Comparison of ENCODE assay signal across 8 mouse cellular contexts in genomic region chr9:44965126-44965832, GRCm38 (mm10). TPM values are rescaled to one million over a fixed set of nuclear protein-coding genes. Genes with fewer than 3 reads are reported as not detected.
DNase-seq lines count a peak whose midpoint lies in the region; ATAC-seq and TF ChIP-seq lines count a peak whose summit lies in the region.

Gene Ube4a (minus strand): TSS chr9:44965600.

- no peaks in the 10 kb centered on the region for H3K9me3 ChIP-seq in MEL (replicated peaks; ENCODE audit: insufficient read depth, low read length)
- no peaks in the 10 kb centered on the region for H3K9me3 ChIP-seq in forebrain, postnatal 0 days (ENCODE audit: low read length)
- no peaks in the 10 kb centered on the region for H3K9me3 ChIP-seq in lung, embryonic 15.5 days

- peak in 1 of 2 experiments; percentile 49; a peak in 2 of 4 replicates for TF ChIP-seq EP300 in MEL (IDR thresholded peaks at IDR 0.05; ENCODE audit: low read depth in 1 of 2, low read length in 2 of 2)

- no peaks in the 10 kb centered on the region for H3K27me3 ChIP-seq in MEL (ENCODE audit: control insufficient read depth in 1 of 2, insufficient read depth in 2 of 2, low read length in 2 of 2)
- H3K27me3 ChIP-seq in cerebellum, adult 2 months (ENCODE audit: control insufficient read depth, insufficient read depth, low read length), result no peaks in the 10 kb centered on the region
- H3K27me3 ChIP-seq in forebrain, postnatal 0 days (ENCODE audit: insufficient read depth, low read length), result no peaks in the 10 kb centered on the region; the same call in 1 of the 2 replicates
- peaks cover 3% of the 10 kb centered on the region for H3K27me3 ChIP-seq in lung, embryonic 15.5 days

- peaks cover 7 to 13% of the 10 kb centered on the region in 2 experiments for H3K36me3 ChIP-seq in MEL (ENCODE audit: control insufficient read depth in 1 of 2, insufficient read depth in 2 of 2, low read length in 2 of 2)
- peaks cover 17% of the 10 kb centered on the region; the same call in 1 of the 2 replicates for H3K36me3 ChIP-seq in forebrain, postnatal 0 days (ENCODE audit: insufficient read depth)
- H3K36me3 ChIP-seq in lung, embryonic 15.5 days, result peaks cover 14% of the 10 kb centered on the region; the same call in 1 of the 2 replicates

- peak within 1 kb of the TSS; percentile 86 for H3K9ac ChIP-seq in MEL (ENCODE audit: control insufficient read depth, low read depth, low read length, poor library complexity, severe bottlenecking)
- peak within 1 kb of the TSS; percentile 79 for H3K9ac ChIP-seq in forebrain, postnatal 0 days
- H3K9ac ChIP-seq in lung, embryonic 15.5 days, result peak within 1 kb of the TSS; percentile 59

- peaks cover 0 to 6% of the 10 kb centered on the region in 2 experiments; a peak in 2 of 4 replicates for H3K4me1 ChIP-seq in MEL (ENCODE audit: control insufficient read depth in 1 of 2, insufficient read depth in 2 of 2, low read length in 2 of 2)
- no peaks in the 10 kb centered on the region for H3K4me1 ChIP-seq in cerebellum, adult 2 months (ENCODE audit: control insufficient read depth, insufficient read depth, low read length)
- peaks cover 14% of the 10 kb centered on the region for H3K4me1 ChIP-seq in forebrain, postnatal 0 days (ENCODE audit: insufficient read depth)
- peaks cover 17% of the 10 kb centered on the region for H3K4me1 ChIP-seq in lung, embryonic 15.5 days

- H3K4me2 ChIP-seq in forebrain, postnatal 0 days (ENCODE audit: low read depth), result peak within 1 kb of the TSS; percentile 71
- H3K4me2 ChIP-seq in lung, embryonic 15.5 days, result peak within 1 kb of the TSS; percentile 84

- no peak for TF ChIP-seq CTCF in MEL (IDR thresholded peaks at IDR 0.05 in 2 of 3, conservative IDR thresholded peaks at IDR 0.05 in 1 of 3; ENCODE audit: control insufficient read depth in 1 of 3, insufficient read depth in 1 of 3, low read depth in 2 of 3, low read length in 3 of 3, poor library complexity in 1 of 3, severe bottlenecking in 1 of 3)
- no peak for TF ChIP-seq CTCF in cerebellum, adult 2 months (IDR thresholded peaks at IDR 0.05; ENCODE audit: borderline replicate concordance, insufficient read depth, low read depth, low read length)
- no peak for TF ChIP-seq CTCF in forebrain, postnatal 0 days (IDR thresholded peaks at IDR 0.05; ENCODE audit: low read depth)

- peaks cover 15% of the 10 kb centered on the region for H3K79me2 ChIP-seq in MEL (ENCODE audit: control insufficient read depth, insufficient read depth, low read length, poor library complexity)

- TF ChIP-seq POLR2A in MEL (IDR thresholded peaks at IDR 0.05; ENCODE audit: control insufficient read depth in 1 of 2, insufficient read depth in 1 of 2, low read depth in 1 of 2, low read length in 2 of 2, poor library complexity in 1 of 2), result peak in 1 of 2 experiments; percentile 85; a peak in 2 of 4 replicates
- TF ChIP-seq POLR2A in cerebellum, adult 2 months (IDR thresholded peaks at IDR 0.05; ENCODE audit: borderline replicate concordance, insufficient read depth, low read length), result peak; percentile 91; the same call in 1 of the 2 replicates

- peak; percentile 100 for DNase-seq in MEL (ENCODE audit: low read depth, low spot score)
- DNase-seq in cerebellum, adult 2 months, result peak; percentile 99 to 100
- peak; percentile 100 for DNase-seq in forebrain, postnatal 0 days
- peak; percentile 99 for DNase-seq in heart, postnatal 4 days
- peak; percentile 98 to 99 for DNase-seq in layer of hippocampus, adult 8-10 months (ENCODE audit: low spot score in 2 of 2)
- peak; percentile 96 for DNase-seq in ovary, adult 18-20 months (ENCODE audit: low spot score)
- peak; percentile 100 for DNase-seq in thymus, postnatal 0 days (ENCODE audit: low spot score)

- peak within 1 kb of the TSS; percentile 91 for H3K27ac ChIP-seq in MEL (ENCODE audit: control insufficient read depth, low read depth, low read length)
- peak within 1 kb of the TSS; percentile 63; the same call in 1 of the 2 replicates for H3K27ac ChIP-seq in cerebellum, adult 2 months (ENCODE audit: insufficient read depth, low read length)
- H3K27ac ChIP-seq in forebrain, postnatal 0 days (ENCODE audit: low read depth, low read length), result peak within 1 kb of the TSS; percentile 74
- H3K27ac ChIP-seq in lung, embryonic 15.5 days, result 0 out of 2 replicates have a peak within 1 kb of the TSS, but pooled peaks have one; percentile 31

- TF ChIP-seq RAD21 in MEL (IDR thresholded peaks at IDR 0.05; ENCODE audit: low read depth, low read length), result no peak

- H3K4me3 ChIP-seq in MEL (ENCODE audit: control insufficient read depth in 1 of 2, insufficient read depth in 1 of 2, low read depth in 2 of 2, low read length in 2 of 2), result peak within 1 kb of the TSS; percentile 93 to 97
- H3K4me3 ChIP-seq in cerebellum, adult 2 months (replicated peaks; ENCODE audit: insufficient read depth, low read depth, low read length), result peak within 1 kb of the TSS; percentile 98
- H3K4me3 ChIP-seq in forebrain, postnatal 0 days (ENCODE audit: low read depth, low read length), result peak within 1 kb of the TSS; percentile 93
- H3K4me3 ChIP-seq in lung, embryonic 15.5 days, result peak within 1 kb of the TSS; percentile 69

- ATAC-seq in forebrain, postnatal 0 days, result peak; percentile 97
- ATAC-seq in lung, embryonic 15.5 days (ENCODE audit: borderline replicate concordance, extremely low read depth, low FRiP score, low TSS enrichment), result peak; percentile 97

- under 1% methylated on average over 39 of the region's 39 CpGs for WGBS in cerebellum, adult 2 months
- WGBS in forebrain, postnatal 0 days, result 3% methylated on average over 39 of the region's 39 CpGs
- under 1% methylated on average over 39 of the region's 39 CpGs for WGBS in lung, embryonic 15.5 days

TF ChIP-seq in MEL, 35 proteins besides CTCF, POLR2A, EP300 and RAD21:
- TF ChIP-seq MAZ (IDR thresholded peaks at IDR 0.05; ENCODE audit: low read depth, low read length) (peak; percentile 37; the same call in 1 of the 2 replicates), TBP (IDR thresholded peaks at IDR 0.05; ENCODE audit: low read depth, low read length) (peak; percentile 64; the same call in 1 of the 2 replicates), GABPA (IDR thresholded peaks at IDR 0.05; ENCODE audit: low read depth, low read length) (peak; percentile 50; the same call in 1 of the 2 replicates), ZNF384 (IDR thresholded peaks at IDR 0.05; ENCODE audit: low read depth, low read length) (no peak), SMC3 (IDR thresholded peaks at IDR 0.05; ENCODE audit: low read depth, low read length) (no peak), ZMIZ1 (IDR thresholded peaks at IDR 0.05; ENCODE audit: low read depth, low read length) (peak; percentile 56; the same call in 1 of the 2 replicates), NELFE (IDR thresholded peaks at IDR 0.05; ENCODE audit: low read depth, low read length) (peak; percentile 82), ZC3H11A (IDR thresholded peaks at IDR 0.05; ENCODE audit: low read depth, low read length) (peak; percentile 33), ETS1 (IDR thresholded peaks at IDR 0.05; ENCODE audit: low read depth, low read length) (peak; percentile 84), HCFC1 (IDR thresholded peaks at IDR 0.05; ENCODE audit: low read depth, low read length) (peak; percentile 95), NRF1 (IDR thresholded peaks at IDR 0.05; ENCODE audit: insufficient read depth, low read depth, low read length, poor library complexity, severe bottlenecking) (peak; percentile 91), MXI1 (IDR thresholded peaks at IDR 0.05; ENCODE audit: low read depth, low read length) (peak; percentile 88), ZKSCAN1 (IDR thresholded peaks at IDR 0.05; ENCODE audit: low read depth, low read length) (no peak), ELF1 (IDR thresholded peaks at IDR 0.05; ENCODE audit: low read depth, low read length) (peak; percentile 99), USF1 (IDR thresholded peaks at IDR 0.05; ENCODE audit: low read depth, low read length) (peak; percentile 22; the same call in 1 of the 2 replicates), SIN3A (IDR thresholded peaks at IDR 0.05; ENCODE audit: low read length) (peak; percentile 98), POLR2AphosphoS2 (IDR thresholded peaks at IDR 0.05; ENCODE audit: low read length) (peak; percentile 75; the same call in 1 of the 2 replicates), TCF12 (IDR thresholded peaks at IDR 0.05; ENCODE audit: low read depth, low read length) (peak; percentile 61; the same call in 1 of the 2 replicates), MYC (IDR thresholded peaks at IDR 0.05; ENCODE audit: low read depth, low read length) (0 out of 2 replicates have a peak, but pooled peaks have one; percentile 37), MAX (IDR thresholded peaks at IDR 0.05; ENCODE audit: low read length) (peak; percentile 43), MYB (IDR thresholded peaks at IDR 0.05; ENCODE audit: low read depth, low read length) (no peak), KAT2A (conservative IDR thresholded peaks at IDR 0.05; ENCODE audit: low read depth, low read length) (peak; percentile 86), CHD2 (IDR thresholded peaks at IDR 0.05; ENCODE audit: low read length) (no peak)

RNA-seq across cellular contexts. Expression of gene Ube4a, which starts in this region (rescaled TPM):
- 23.3 and 24.2 TPM in 2 replicates for total RNA-seq in MEL (2012; rRNA removed)
- polyA plus RNA-seq in MEL (2012; ENCODE audit: insufficient read depth in 1 of 2, insufficient read length in 2 of 2, low read depth in 1 of 2, low replicate concordance in 2 of 2, missing spikeins in 1 of 2), result 10 to 100 TPM; 32.8 to 37.9 TPM
- 34.7 and 37.4 TPM in 2 replicates for polyA plus RNA-seq in cerebellum, adult 2 months (2012; rRNA removed)
- total RNA-seq in forebrain, postnatal 0 days (2014; rRNA removed), result 40.9 and 51.5 TPM in 2 replicates
- polyA plus RNA-seq in forebrain, postnatal 0 days (2015; fragmentation: Nextera tagmentation; extraction: Ambion mirVana), result 22.6 and 28.9 TPM in 2 replicates
- total RNA-seq in heart, postnatal 4 days (2021), result 10 to 100 TPM; 33.9 to 41.6 TPM
- total RNA-seq in layer of hippocampus, adult 8-10 months (2022), result 10 to 100 TPM; 69.7 to 84.9 (median 72.3) TPM
- polyA plus RNA-seq in lung, embryonic 15.5 days (2015; fragmentation: Nextera tagmentation; extraction: Ambion mirVana), result 21.7 and 25.7 TPM in 2 replicates
- 18.6 and 19.5 TPM in 2 replicates for polyA plus RNA-seq in thymus, postnatal 0 days (2015; fragmentation: Nextera tagmentation; extraction: Ambion mirVana)

Comparison
In these comparisons a context has a peak if more than half of its experiments do, and no peak if none do; other contexts are left out.
1. Peak in every context shown above with its lines: DNase-seq, ATAC-seq, H3K4me3 ChIP-seq and H3K27ac ChIP-seq.
2. H3K27ac ChIP-seq: peak in every context shown above with its lines; median percentile 91 in MEL; 74 in forebrain, postnatal 0 days; 63 in cerebellum, adult 2 months; 31 in lung, embryonic 15.5 days.